Mouse (Mus musculus) 416B (cell line): ENCODE data around the gene Gm10251.
"Not testable (repeated sequence)": the region's sequence is repeated elsewhere in the genome, so short reads cannot be mapped to it uniquely, and the experiment has no call there.

Experiments used
- DNase-seq: peaks from one replicate; pipeline ENCODE4 v3.0.0; 2011; ENCODE audit warnings: low read depth

Gene Gm10251

DNA sequence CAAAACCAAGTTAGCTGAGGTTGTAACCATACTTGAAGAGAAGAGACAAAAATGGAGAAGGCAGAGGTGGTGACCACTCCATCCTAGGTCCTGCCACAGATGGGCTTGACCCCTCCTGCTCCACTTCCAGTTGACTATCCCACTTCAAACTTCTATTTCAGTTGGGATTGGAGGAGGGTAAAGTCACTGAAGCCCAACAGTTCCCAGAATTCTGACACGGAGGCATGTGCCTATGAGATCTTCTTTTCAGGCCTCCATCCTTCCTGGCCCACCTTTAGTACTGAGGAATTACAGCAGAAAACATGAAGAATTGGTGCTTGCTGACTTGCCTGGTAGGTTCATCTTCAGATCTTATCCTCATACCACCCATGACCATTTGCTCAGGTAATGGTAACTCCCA, at the start of gene Gm10251:
TSS of gene Gm10251 (minus strand) at position 101 of the 400 bp plus-strand sequence.
- DNase-seq: not testable (repeated sequence)

DNA sequence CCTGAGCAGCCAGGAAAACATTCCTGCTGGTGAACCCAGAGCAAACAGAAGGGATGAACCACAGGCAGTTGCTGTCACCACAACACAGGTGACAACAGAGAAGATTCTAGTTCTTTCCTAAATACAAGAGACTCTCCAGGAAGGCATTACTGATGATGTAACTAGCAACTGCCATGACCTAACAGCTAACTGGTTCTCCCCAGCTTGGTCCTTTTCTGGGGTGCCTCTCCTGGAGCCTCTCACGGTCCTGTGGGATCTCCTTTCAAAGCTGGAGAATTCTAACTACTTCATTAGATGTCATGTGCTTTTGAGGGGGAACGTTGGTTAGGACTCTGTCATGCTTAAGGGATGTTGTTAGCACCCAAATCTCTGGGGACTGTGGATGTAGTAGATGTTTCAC, 36.2 kb upstream of the Gm10251 start, which contains the start of gene Gm8050:
TSS of gene Gm8050 (minus strand) at position 101 of the 400 bp plus-strand sequence.
- DNase-seq: not testable (repeated sequence)

DNA sequence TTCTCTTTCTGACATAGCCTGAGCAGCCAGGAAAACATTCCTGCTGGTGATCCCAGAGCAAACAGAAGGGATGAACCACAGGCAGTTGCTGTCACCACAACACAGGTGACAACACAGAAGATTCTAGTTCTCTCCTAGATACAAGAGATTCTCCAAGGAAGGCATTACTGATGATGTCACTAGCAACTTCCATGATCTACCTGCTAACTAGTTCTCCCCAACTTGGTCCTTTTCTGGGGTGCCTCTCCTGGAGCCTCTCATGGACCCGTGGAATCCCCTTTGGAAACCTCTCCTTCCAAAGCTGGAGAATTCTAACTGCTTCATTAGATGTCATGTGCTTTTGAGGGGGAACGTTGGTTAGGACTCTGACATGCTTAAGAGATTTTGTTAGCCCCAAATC, 61.7 kb downstream of the Gm10251 start, which contains the start of gene Gm3460:
TSS of gene Gm3460 (minus strand) at position 101 of the 400 bp plus-strand sequence.
- DNase-seq: not testable (repeated sequence)

DNA sequence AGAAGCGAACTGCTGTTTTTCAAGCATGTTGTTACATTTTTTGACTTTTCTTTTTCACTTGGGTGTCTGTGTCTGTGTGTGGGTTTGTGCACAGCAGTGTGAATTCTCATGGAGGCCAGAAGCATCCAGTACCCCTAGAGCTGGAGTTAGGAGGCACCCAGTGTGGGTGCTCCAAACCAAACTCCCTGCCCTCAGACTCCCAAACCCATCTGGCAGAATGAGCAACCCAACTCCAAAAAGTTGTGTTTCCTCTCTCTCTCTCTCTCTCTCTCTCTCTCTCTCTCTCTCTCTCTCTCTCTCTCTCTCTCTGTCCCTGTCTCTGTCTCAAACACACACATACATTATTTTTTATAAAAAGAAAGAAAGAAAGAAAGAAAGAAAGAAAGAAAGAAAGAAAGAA, 77.5 kb downstream of the Gm10251 start:
- DNase-seq: not testable (repeated sequence)

DNA sequence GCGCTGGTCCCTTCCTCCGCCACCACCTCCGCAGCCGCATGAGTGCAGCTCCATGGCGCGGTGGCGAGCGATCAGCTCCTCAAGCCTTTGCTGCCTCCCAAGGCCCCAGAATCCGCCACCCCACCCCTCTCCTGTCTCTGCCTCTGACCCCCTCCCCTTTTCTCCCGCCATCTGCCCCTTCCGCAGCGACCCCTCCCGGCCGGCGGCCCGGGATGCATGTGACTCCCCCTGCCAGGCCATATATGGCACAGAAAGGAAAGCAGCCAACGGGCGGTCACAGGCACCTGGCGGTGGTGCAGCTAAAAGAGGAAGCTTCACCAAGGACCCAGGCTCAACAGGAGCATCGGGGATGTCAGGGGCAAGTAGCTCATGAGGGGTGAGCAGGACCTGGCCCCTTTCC, 79.0 kb downstream of the Gm10251 start:
- DNase-seq: not testable (repeated sequence)

DNA sequence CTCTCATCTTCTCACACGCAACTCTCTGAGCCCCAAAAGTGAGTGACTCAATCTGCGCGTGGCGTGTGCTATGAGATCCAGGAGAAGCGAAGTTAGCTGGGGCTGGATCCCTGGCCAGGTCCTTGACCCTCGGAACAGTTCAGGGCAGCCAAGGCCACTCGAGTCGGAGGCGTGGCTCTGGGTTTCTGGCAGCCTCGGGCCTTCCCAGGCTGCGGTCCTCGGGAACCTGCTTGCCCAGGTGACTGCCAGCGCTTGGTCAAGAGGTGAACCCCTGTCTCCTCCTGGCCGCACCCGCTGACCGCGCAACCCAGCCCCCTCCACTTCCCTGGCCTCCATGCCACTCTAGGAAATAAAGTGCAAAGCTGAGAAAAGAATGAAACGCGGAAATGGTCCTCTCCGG, 79.4 kb downstream of the Gm10251 start:
- not testable (repeated sequence) for DNase-seq

DNA sequence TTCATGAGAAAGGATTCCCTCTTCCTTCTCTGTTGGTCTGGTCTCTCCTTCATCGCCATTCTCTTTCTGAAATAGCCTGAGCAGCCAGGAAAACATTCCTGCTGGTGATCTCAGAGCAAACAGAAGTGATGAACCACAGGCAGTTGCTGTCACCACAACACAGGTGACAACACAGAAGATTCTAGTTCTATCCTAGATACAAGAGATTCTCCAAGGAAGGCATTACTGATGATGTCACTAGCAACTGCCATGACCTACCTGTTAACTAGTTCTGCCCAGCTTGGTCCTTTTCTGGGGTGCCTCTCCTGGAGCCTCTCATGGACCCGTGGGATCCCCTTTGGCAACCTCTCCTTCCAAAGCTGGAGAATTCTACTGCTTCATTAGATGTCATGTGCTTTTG, 93.5 kb downstream of the Gm10251 start, which contains the start of gene Gm3629:
TSS of gene Gm3629 (minus strand) at position 101 of the 400 bp plus-strand sequence.
- not testable (repeated sequence) for DNase-seq
